8 mouse cellular contexts compared by ENCODE assay signal in genomic region chr4:149988931-149989556, GRCm38 (mm10). TPM values are rescaled to one million over a fixed set of nuclear protein-coding genes. Genes with fewer than 3 reads are reported as not detected.
DNase-seq lines count a peak whose midpoint lies in the region; ATAC-seq and TF ChIP-seq lines count a peak whose summit lies in the region.

No protein-coding gene starts in this region.

- DNase-seq in 416B (ENCODE audit: low read depth), result peak; percentile 84
- peak; percentile 82 for DNase-seq in heart, adult 8-10 months (ENCODE audit: low spot score)
- peak; percentile 93 for DNase-seq in kidney, adult 9 months
- peak; percentile 98 for DNase-seq in liver, adult 2 months (ENCODE audit: extremely low read depth, low read depth, low spot score)
- DNase-seq in spleen, postnatal 4 days (ENCODE audit: low spot score in 2 of 2), result peak; percentile 86 to 92

- WGBS in bone marrow, adult 2 months, result 5% methylated on average over 21 of the region's 21 CpGs
- WGBS in embryonic facial prominence, embryonic 15.5 days, result 7% methylated on average over 21 of the region's 21 CpGs
- under 1% methylated on average over 21 of the region's 21 CpGs for WGBS in liver, adult 2 months

- H3K9ac ChIP-seq in embryonic facial prominence, embryonic 15.5 days, result no peak overlapping the region
- peak overlapping the region; percentile 56 for H3K9ac ChIP-seq in liver, adult 2 months (ENCODE audit: low read depth, low read length)

- ATAC-seq in embryonic facial prominence, embryonic 15.5 days (ENCODE audit: insufficient number of reproducible peaks, low FRiP score, low TSS enrichment, low read depth), result peak; percentile 85
- peak; percentile 89 for ATAC-seq in monocyte, adult 5-6 weeks (replicated peaks; ENCODE audit: insufficient number of reproducible peaks, low FRiP score, low TSS enrichment, poor library complexity, severe bottlenecking)

- TF ChIP-seq POLR2A in bone marrow, adult 2 months (IDR thresholded peaks at IDR 0.05; ENCODE audit: borderline replicate concordance, control insufficient read depth, low read depth, low read length), result no peak
- no peak for TF ChIP-seq POLR2A in liver, adult 2 months (IDR thresholded peaks at IDR 0.05; ENCODE audit: extremely low read depth, insufficient read depth, low read length)

- peak overlapping the region; percentile 47 for H3K4me2 ChIP-seq in embryonic facial prominence, embryonic 15.5 days (replicated peaks)

- TF ChIP-seq CTCF in bone marrow, adult 2 months (IDR thresholded peaks at IDR 0.05; ENCODE audit: control insufficient read depth, insufficient read depth, low read length), result no peak
- TF ChIP-seq CTCF in liver, adult 2 months (IDR thresholded peaks at IDR 0.05; ENCODE audit: low read depth, low read length), result no peak

- no peaks in the 10 kb centered on the region for H3K9me3 ChIP-seq in embryonic facial prominence, embryonic 15.5 days (replicated peaks)

- no peak overlapping the region for H3K27ac ChIP-seq in bone marrow, adult 2 months (ENCODE audit: control insufficient read depth, insufficient read depth, low read depth, low read length, poor library complexity)
- H3K27ac ChIP-seq in embryonic facial prominence, embryonic 15.5 days (replicated peaks), result no peak overlapping the region
- H3K27ac ChIP-seq in liver, adult 2 months (replicated peaks; ENCODE audit: insufficient read depth, low read depth, low read length), result peak overlapping the region; percentile 73

- no peaks in the 10 kb centered on the region for H3K27me3 ChIP-seq in embryonic facial prominence, embryonic 15.5 days
- H3K27me3 ChIP-seq in liver, adult 2 months (ENCODE audit: control insufficient read depth, insufficient read depth, low read length), result no peaks in the 10 kb centered on the region

- no peaks in the 10 kb centered on the region for H3K36me3 ChIP-seq in embryonic facial prominence, embryonic 15.5 days
- H3K36me3 ChIP-seq in liver, adult 2 months (ENCODE audit: control insufficient read depth, insufficient read depth, low read length), result peaks cover 48% of the 10 kb centered on the region

- H3K79me2 ChIP-seq in liver, adult 2 months (ENCODE audit: control insufficient read depth, insufficient read depth, low read length), result peaks cover 19% of the 10 kb centered on the region; the same call in 1 of the 2 replicates

- peak overlapping the region; percentile 19 for H3K4me3 ChIP-seq in bone marrow, adult 2 months (replicated peaks; ENCODE audit: control insufficient read depth, low read depth, low read length)
- peak overlapping the region; percentile 25 for H3K4me3 ChIP-seq in embryonic facial prominence, embryonic 15.5 days (replicated peaks)
- peak overlapping the region; percentile 30; the same call in 1 of the 2 replicates for H3K4me3 ChIP-seq in liver, adult 2 months (ENCODE audit: insufficient read depth, low read depth, low read length)

- H3K4me1 ChIP-seq in bone marrow, adult 2 months (ENCODE audit: control insufficient read depth, insufficient read depth, low read length), result no peaks in the 10 kb centered on the region; the same call in 1 of the 2 replicates
- H3K4me1 ChIP-seq in embryonic facial prominence, embryonic 15.5 days, result peaks cover 30% of the 10 kb centered on the region
- peaks cover 71% of the 10 kb centered on the region for H3K4me1 ChIP-seq in liver, adult 2 months (ENCODE audit: control insufficient read depth, insufficient read depth, low read length)

RNA-seq across cellular contexts. Expression of gene H6pd, which starts 19.8 kb away (rescaled TPM):
- 1.4 and 7.2 TPM in 2 replicates for polyA plus RNA-seq in bone marrow, adult 2 months (2011; ENCODE audit: insufficient read depth, insufficient read length, low replicate concordance, missing spikeins)
- 12.1 and 12.2 TPM in 2 replicates for polyA plus RNA-seq in embryonic facial prominence, embryonic 15.5 days (2015; fragmentation: Nextera tagmentation; extraction: Ambion mirVana)
- 10 to 100 TPM; 37.5 to 44.8 (median 41.2) TPM for total RNA-seq in heart, adult 8-10 months (2022)
- total RNA-seq in liver, adult 2 months (2014; rRNA removed), result 121 and 187 TPM in 2 replicates
- polyA plus RNA-seq in liver, adult 2 months (2012; rRNA removed), result 183 and 205 TPM in 2 replicates
- 19.1 to 35.1 TPM (median 21.1 TPM) in 3 replicates for total RNA-seq in monocyte, adult 5-6 weeks (2017)

RNA-seq across cellular contexts. Expression of gene Spsb1, which starts 34.2 kb away (rescaled TPM):
- 1.8 and 3.9 TPM in 2 replicates for polyA plus RNA-seq in bone marrow, adult 2 months (2011; ENCODE audit: insufficient read depth, insufficient read length, low replicate concordance, missing spikeins)
- 17.5 and 18.2 TPM in 2 replicates for polyA plus RNA-seq in embryonic facial prominence, embryonic 15.5 days (2015; fragmentation: Nextera tagmentation; extraction: Ambion mirVana)
- 10 to 100 TPM; 24.7 to 43.0 (median 31.0) TPM for total RNA-seq in heart, adult 8-10 months (2022)
- 0.54 and 0.92 TPM in 2 replicates for total RNA-seq in liver, adult 2 months (2014; rRNA removed)
- 0.91 and 1.3 TPM in 2 replicates for polyA plus RNA-seq in liver, adult 2 months (2012; rRNA removed)
- 0.39 TPM in 1 of 3 replicates, not detected in the others for total RNA-seq in monocyte, adult 5-6 weeks (2017)

Comparison
In these comparisons a context has a peak if more than half of its experiments do, and no peak if none do; other contexts are left out.
1. RNA of gene Spsb1, which starts 34.2 kb away (total RNA-seq): 24.7 to 43.0 TPM in heart, adult 8-10 months; 0.54 to 0.92 TPM in liver, adult 2 months and 0.39 TPM in monocyte, adult 5-6 weeks; every median in the first group is over 10 times any median in the second.
2. Peak in every context shown above with its lines, with median percentiles within 50 percentile points of each other: DNase-seq and H3K4me3 ChIP-seq.